Comparison of ENCODE assay signal across 20 mouse cellular contexts in the genomic region with DNA sequence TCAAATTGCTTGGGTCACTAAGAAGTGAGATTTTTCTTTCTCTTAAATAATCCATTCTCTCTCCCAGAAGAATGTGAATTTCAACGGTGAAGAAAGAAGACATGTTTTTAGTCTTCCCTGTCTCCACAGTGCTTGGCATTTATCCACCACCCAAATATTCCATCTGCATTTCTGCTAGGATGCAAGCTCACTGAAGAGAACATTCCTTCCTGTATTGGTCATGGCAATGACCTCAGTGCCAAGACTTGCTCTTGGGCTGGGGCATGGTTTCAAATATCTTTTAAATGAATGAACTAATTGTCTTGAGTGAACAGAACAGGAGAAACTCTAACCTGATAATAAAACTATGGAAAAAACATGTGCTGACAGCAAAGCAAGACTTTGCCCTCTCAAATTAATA.
DNase-seq lines count a peak whose midpoint lies in the region; ATAC-seq and TF ChIP-seq lines count a peak whose summit lies in the region.
"Had no signal": no experiment of that assay in that cellular context is flagged by ENCODE, and none has a peak within 500 bp of the region (broad histone marks: within the 10 kb centered on the region; RNA-seq: fewer than 3 reads in every experiment).

No protein-coding gene starts in this region.

- H3K27ac ChIP-seq in embryonic facial prominence, embryonic 14.5 days (replicated peaks; ENCODE audit: low read depth, low read length), result no peak overlapping the region
- H3K27ac ChIP-seq in embryonic facial prominence, embryonic 10.5 days (replicated peaks), result no peak overlapping the region
- H3K27ac ChIP-seq in limb, embryonic 14.5 days (replicated peaks; ENCODE audit: low read depth, low read length), result no peak overlapping the region
- no peak overlapping the region for H3K27ac ChIP-seq in limb, embryonic 10.5 days
- H3K27ac ChIP-seq in kidney, embryonic 16.5 days (ENCODE audit: low read length), result no peak overlapping the region
- H3K27ac ChIP-seq: embryonic facial prominence, embryonic 15.5 days; forebrain, embryonic 12.5 days; hindbrain, postnatal 0 days had no signal

- H3K4me3 ChIP-seq in embryonic facial prominence, embryonic 14.5 days (ENCODE audit: low read depth, low read length), result no peak overlapping the region
- no peak overlapping the region for H3K4me3 ChIP-seq in embryonic facial prominence, embryonic 10.5 days
- no peak overlapping the region for H3K4me3 ChIP-seq in limb, embryonic 14.5 days (replicated peaks; ENCODE audit: low read length)
- H3K4me3 ChIP-seq in limb, embryonic 10.5 days, result no peak overlapping the region
- no peak overlapping the region for H3K4me3 ChIP-seq in kidney, embryonic 16.5 days (ENCODE audit: low read length)
- H3K4me3 ChIP-seq: embryonic facial prominence, embryonic 15.5 days; forebrain, embryonic 12.5 days had no signal

- no peak overlapping the region for H3K4me2 ChIP-seq in embryonic facial prominence, embryonic 14.5 days (ENCODE audit: low read depth, low read length)
- no peak overlapping the region for H3K4me2 ChIP-seq in limb, embryonic 14.5 days (replicated peaks; ENCODE audit: low read depth, low read length, severe bottlenecking)
- no peak overlapping the region for H3K4me2 ChIP-seq in kidney, embryonic 16.5 days (replicated peaks; ENCODE audit: low read depth, low read length)
- H3K4me2 ChIP-seq: embryonic facial prominence, embryonic 15.5 days; forebrain, embryonic 12.5 days had no signal

- H3K36me3 ChIP-seq in embryonic facial prominence, embryonic 14.5 days (ENCODE audit: control insufficient read depth, insufficient read depth, low read length), result no peaks in the 10 kb centered on the region
- H3K36me3 ChIP-seq in embryonic facial prominence, embryonic 10.5 days (replicated peaks), result no peaks in the 10 kb centered on the region
- H3K36me3 ChIP-seq in limb, embryonic 14.5 days (ENCODE audit: control insufficient read depth, insufficient read depth, low read length), result no peaks in the 10 kb centered on the region
- no peaks in the 10 kb centered on the region for H3K36me3 ChIP-seq in limb, embryonic 10.5 days
- H3K36me3 ChIP-seq in kidney, embryonic 16.5 days (ENCODE audit: insufficient read depth, low read length), result no peaks in the 10 kb centered on the region
- H3K36me3 ChIP-seq: embryonic facial prominence, embryonic 15.5 days; forebrain, embryonic 12.5 days had no signal

- H3K4me1 ChIP-seq in embryonic facial prominence, embryonic 14.5 days (ENCODE audit: control insufficient read depth, insufficient read depth, low read length), result no peaks in the 10 kb centered on the region
- H3K4me1 ChIP-seq in embryonic facial prominence, embryonic 10.5 days, result no peaks in the 10 kb centered on the region
- no peaks in the 10 kb centered on the region for H3K4me1 ChIP-seq in limb, embryonic 14.5 days (ENCODE audit: control insufficient read depth, insufficient read depth, low read length)
- no peaks in the 10 kb centered on the region for H3K4me1 ChIP-seq in limb, embryonic 10.5 days
- no peaks in the 10 kb centered on the region for H3K4me1 ChIP-seq in kidney, embryonic 16.5 days (ENCODE audit: insufficient read depth, low read length)
- H3K4me1 ChIP-seq: embryonic facial prominence, embryonic 15.5 days; forebrain, embryonic 12.5 days had no signal

- no peak for ATAC-seq in embryonic facial prominence, embryonic 14.5 days (ENCODE audit: low read depth)
- ATAC-seq in limb, embryonic 14.5 days (ENCODE audit: low FRiP score, low read depth), result peak; percentile 65; the same call in 1 of the 2 replicates
- no peak for ATAC-seq in kidney, embryonic 16.5 days (ENCODE audit: low FRiP score, low TSS enrichment)
- ATAC-seq: hindbrain, postnatal 0 days had no signal

- H3K27me3 ChIP-seq in embryonic facial prominence, embryonic 14.5 days (replicated peaks; ENCODE audit: control insufficient read depth, insufficient read depth, low read length), result no peaks in the 10 kb centered on the region
- H3K27me3 ChIP-seq in embryonic facial prominence, embryonic 10.5 days (replicated peaks; ENCODE audit: low read depth, poor library complexity, severe bottlenecking), result no peaks in the 10 kb centered on the region
- no peaks in the 10 kb centered on the region for H3K27me3 ChIP-seq in limb, embryonic 14.5 days (ENCODE audit: control insufficient read depth, insufficient read depth, low read length)
- H3K27me3 ChIP-seq in limb, embryonic 10.5 days (ENCODE audit: low read depth, poor library complexity, severe bottlenecking), result no peaks in the 10 kb centered on the region
- no peaks in the 10 kb centered on the region for H3K27me3 ChIP-seq in kidney, embryonic 16.5 days (ENCODE audit: insufficient read depth, low read length)
- H3K27me3 ChIP-seq: embryonic facial prominence, embryonic 15.5 days; forebrain, embryonic 12.5 days had no signal

- no peak overlapping the region for H3K9ac ChIP-seq in embryonic facial prominence, embryonic 14.5 days (ENCODE audit: low read depth, low read length)
- no peak overlapping the region for H3K9ac ChIP-seq in limb, embryonic 14.5 days (ENCODE audit: low read depth, low read length, severe bottlenecking)
- H3K9ac ChIP-seq in kidney, embryonic 16.5 days (replicated peaks; ENCODE audit: low read length), result no peak overlapping the region
- H3K9ac ChIP-seq: embryonic facial prominence, embryonic 15.5 days; forebrain, embryonic 12.5 days had no signal

- no peak for TF ChIP-seq POLR2A in limb, embryonic 14.5 days (IDR thresholded peaks at IDR 0.05; ENCODE audit: borderline replicate concordance, extremely low read depth, insufficient read depth, insufficient read length)

- no peaks in the 10 kb centered on the region for H3K9me3 ChIP-seq in embryonic facial prominence, embryonic 14.5 days (ENCODE audit: control insufficient read depth, low read length)
- H3K9me3 ChIP-seq in embryonic facial prominence, embryonic 10.5 days, result no peaks in the 10 kb centered on the region
- H3K9me3 ChIP-seq in limb, embryonic 14.5 days (ENCODE audit: control insufficient read depth, low read length), result no peaks in the 10 kb centered on the region
- no peaks in the 10 kb centered on the region for H3K9me3 ChIP-seq in limb, embryonic 10.5 days (replicated peaks)
- no peaks in the 10 kb centered on the region for H3K9me3 ChIP-seq in kidney, embryonic 16.5 days (ENCODE audit: low read length)
- H3K9me3 ChIP-seq: embryonic facial prominence, embryonic 15.5 days; forebrain, embryonic 12.5 days had no signal

- 57% methylated on average over 1 of the region's 1 CpGs for WGBS in embryonic facial prominence, embryonic 14.5 days
- 84% methylated on average over 1 of the region's 1 CpGs for WGBS in embryonic facial prominence, embryonic 10.5 days
- WGBS in limb, embryonic 14.5 days, result 86% methylated on average over 1 of the region's 1 CpGs
- WGBS in limb, embryonic 10.5 days, result 86% methylated on average over 1 of the region's 1 CpGs
- WGBS in kidney, embryonic 16.5 days, result 84% methylated on average over 1 of the region's 1 CpGs

- peak; percentile 43 for DNase-seq in embryonic facial prominence, embryonic 14.5 days (ENCODE audit: low spot score)
- no peak for DNase-seq in embryonic facial prominence, embryonic 10.5 days (ENCODE audit: low spot score)
- DNase-seq in limb, embryonic 14.5 days (ENCODE audit: low spot score), result peak; percentile 22
- DNase-seq in limb, embryonic 10.5 days (ENCODE audit: low spot score), result no peak
- DNase-seq in cerebellum, postnatal 10 days, result peak; percentile 53 to 65
- no peak for DNase-seq in kidney, postnatal 14 days
- DNase-seq in thymus, postnatal 36 days, result no peak
- DNase-seq: adrenal gland, adult 8-10 months; gastrocnemius, postnatal 25 days; kidney, adult 18-20 months; kidney, postnatal 25 days; lung, adult 18-20 months; lung, postnatal 36 days; right cerebral cortex, adult 18-20 months; spleen, adult 18-20 months; thymus, adult 2 months had no signal

Comparison
In these comparisons a context has a peak if more than half of its experiments do, and no peak if none do; other contexts are left out.
1. DNase-seq: peak in embryonic facial prominence, embryonic 14.5 days (single experiment), limb, embryonic 14.5 days (single experiment) and cerebellum, postnatal 10 days (2 of 2); none in embryonic facial prominence, embryonic 10.5 days (single experiment), limb, embryonic 10.5 days (single experiment), kidney, postnatal 14 days (single experiment) and thymus, postnatal 36 days (0 of 2).